In the genomic region with DNA sequence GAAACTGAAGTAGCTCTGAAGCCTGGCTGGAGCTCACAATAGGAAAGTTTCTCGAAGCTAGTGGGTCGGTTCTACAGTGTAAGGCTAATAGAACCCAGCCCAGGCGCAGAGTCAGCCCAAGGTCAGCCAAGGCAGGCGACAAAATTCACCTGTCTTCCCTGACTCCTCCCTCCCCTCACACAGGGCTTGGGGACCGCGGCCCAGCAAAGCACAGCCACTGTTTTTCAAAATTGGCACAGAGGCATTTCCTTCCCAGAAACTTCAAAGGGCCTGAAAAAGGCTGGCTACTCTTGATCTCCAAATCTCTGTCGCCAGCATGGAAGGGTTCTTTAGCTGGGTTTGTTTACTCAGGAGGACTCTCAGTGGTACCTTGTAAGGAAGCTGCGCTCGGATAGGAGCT, we compare ENCODE assay signal across 8 mouse cellular contexts. TPM values are rescaled to one million over a fixed set of nuclear protein-coding genes. Genes with fewer than 3 reads are reported as not detected.
DNase-seq lines count a peak whose midpoint lies in the region; ATAC-seq and TF ChIP-seq lines count a peak whose summit lies in the region.

No protein-coding gene starts in this region.

- H3K9ac ChIP-seq in forebrain, postnatal 0 days = no peak overlapping the region

- ATAC-seq in forebrain, postnatal 0 days = no peak

- 5% methylated on average over 9 of the region's 9 CpGs for WGBS in forebrain, postnatal 0 days
- 14% methylated on average over 9 of the region's 9 CpGs for WGBS in olfactory bulb, adult 2 months

- TF ChIP-seq CTCF in forebrain, postnatal 0 days (IDR thresholded peaks at IDR 0.05; ENCODE audit: low read depth) = no peak
- no peak for TF ChIP-seq CTCF in olfactory bulb, adult 2 months (IDR thresholded peaks at IDR 0.05; ENCODE audit: insufficient read depth, low read depth, low read length)

- H3K4me3 ChIP-seq in forebrain, postnatal 0 days (ENCODE audit: low read depth, low read length) = peak overlapping the region; percentile 37; the same call in 1 of the 2 replicates
- H3K4me3 ChIP-seq in olfactory bulb, adult 2 months (ENCODE audit: insufficient read depth, low read depth, low read length) = peak overlapping the region; percentile 7; the same call in 1 of the 2 replicates

- no peaks in the 10 kb centered on the region for H3K9me3 ChIP-seq in forebrain, postnatal 0 days (ENCODE audit: low read length)

- no peaks in the 10 kb centered on the region for H3K36me3 ChIP-seq in forebrain, postnatal 0 days (ENCODE audit: insufficient read depth)

- no peak for TF ChIP-seq POLR2A in olfactory bulb, adult 2 months (IDR thresholded peaks at IDR 0.05; ENCODE audit: insufficient read depth, low read depth, low read length)

- DNase-seq in kidney, adult 11 months = peak; percentile 60
- no peak for DNase-seq in kidney, postnatal 10 days
- DNase-seq in forebrain, postnatal 0 days = no peak
- peak; percentile 44 for DNase-seq in kidney, postnatal 14 days
- no peak for DNase-seq in thymus, postnatal 14 days
- DNase-seq in adipocyte (ENCODE audit: low spot score) = no peak
- DNase-seq in frontal cortex, postnatal 10 days (ENCODE audit: low spot score in 2 of 2) = no peak

- H3K27me3 ChIP-seq in forebrain, postnatal 0 days (ENCODE audit: insufficient read depth, low read length) = peaks cover 32% of the 10 kb centered on the region

- H3K4me1 ChIP-seq in forebrain, postnatal 0 days (ENCODE audit: insufficient read depth) = no peaks in the 10 kb centered on the region
- peaks cover 7% of the 10 kb centered on the region for H3K4me1 ChIP-seq in olfactory bulb, adult 2 months (ENCODE audit: control insufficient read depth, insufficient read depth, low read length)

- no peak overlapping the region; the same call in 1 of the 2 replicates for H3K4me2 ChIP-seq in forebrain, postnatal 0 days (ENCODE audit: low read depth)

- H3K27ac ChIP-seq in forebrain, postnatal 0 days (ENCODE audit: low read depth, low read length) = no peak overlapping the region
- no peak overlapping the region for H3K27ac ChIP-seq in olfactory bulb, adult 2 months (ENCODE audit: insufficient read depth, low read depth, low read length)

RNA-seq across cellular contexts. Expression of a gene that starts 1.1 kb away (rescaled TPM):
- 2.5 and 2.7 TPM in 2 replicates for total RNA-seq in forebrain, postnatal 0 days (2014; rRNA removed)
- polyA plus RNA-seq in forebrain, postnatal 0 days (2015; fragmentation: Nextera tagmentation; extraction: Ambion mirVana) = 1.8 and 2.1 TPM in 2 replicates
- polyA plus RNA-seq in olfactory bulb, adult 2 months (2012; ENCODE audit: insufficient read depth, insufficient read length, low replicate concordance, missing spikeins) = not detected in 2 replicates

Comparison
In these comparisons a context has a peak if more than half of its experiments do, and no peak if none do; other contexts are left out.
1. DNase-seq: peak in kidney, adult 11 months (single experiment) and kidney, postnatal 14 days (single experiment); none in kidney, postnatal 10 days (single experiment), forebrain, postnatal 0 days (single experiment), thymus, postnatal 14 days (single experiment), adipocyte (single experiment) and frontal cortex, postnatal 10 days (0 of 2).